Mouse (Mus musculus) heart, postnatal 25 days (tissue): ENCODE measurements at regions not wholly inside any gene's neighbourhood (a gene's known extent, or its start where the extent isn't known, plus 50 kb on each side); places are given as distances from the start of the nearest gene placed in this dataset.

Source experiments
- DNase-seq: peaks from one replicate; pipeline ENCODE4 v3.0.0; 2022; ENCODE audit warnings: low spot score
- intact Hi-C: fragments of 180-260 bp; cut with DNase I; formaldehyde crosslinking; loops from one replicate; pipeline ENCODE4 v1.15.1; 2025

GRCm38 (mm10) chr17:84110000-84110695 lies 77.6 kb downstream of the Zfp36l2 start:
- intact Hi-C loops: loop anchor here (5.0 kb wide), 2 partner anchors 38 to 138 kb away; no protein-coding TSS in a partner anchor
- peak; percentile 72 for DNase-seq

- intact Hi-C loops: no loop called here
- no peak for DNase-seq
These were observed 79.6 kb downstream of the Zfp36l2 start for GRCm38 (mm10) chr17:84107946-84108686.

- no peak for DNase-seq
- intact Hi-C loops: no loop called here
These were observed 80.2 kb downstream of the Zfp36l2 start for GRCm38 (mm10) chr17:84107497-84107896.

GRCm38 (mm10) chr17:84104242-84104641 lies 83.5 kb downstream of the Zfp36l2 start:
- intact Hi-C loops: no loop called here
- no peak for DNase-seq

- DNase-seq: peak; percentile 23
- intact Hi-C loops: no loop called here
These were observed 84.4 kb downstream of the Zfp36l2 start for GRCm38 (mm10) chr17:84103344-84103743.

- no peak for DNase-seq
- intact Hi-C loops: no loop called here
These were observed 86.1 kb downstream of the Zfp36l2 start for GRCm38 (mm10) chr17:84101652-84102051.

- intact Hi-C loops: no loop called here
These were observed 87.2 kb downstream of the Zfp36l2 start for GRCm38 (mm10) chr17:84100523-84100922.

GRCm38 (mm10) chr17:84099737-84100136 lies 88.0 kb downstream of the Zfp36l2 start:
- peak; percentile 47 for DNase-seq
- intact Hi-C loops: no loop called here

More at GRCm38 (mm10) chr17:84100523-84100922, 87.2 kb downstream of the Zfp36l2 start:
- peak; percentile 62 for DNase-seq

- DNase-seq: no peak
- intact Hi-C loops: no loop called here
These were observed 89.8 kb downstream of the Zfp36l2 start for GRCm38 (mm10) chr17:84097871-84098430.

- intact Hi-C loops: no loop called here
- no peak for DNase-seq
These were observed 90.5 kb downstream of the Zfp36l2 start for GRCm38 (mm10) chr17:84097286-84097685.

GRCm38 (mm10) chr17:84096345-84097260 lies 91.1 kb downstream of the Zfp36l2 start:
- intact Hi-C loops: no loop called here
- peak; percentile 40 for DNase-seq

- no peak for DNase-seq
- intact Hi-C loops: no loop called here
These were observed 91.9 kb downstream of the Zfp36l2 start for GRCm38 (mm10) chr17:84095829-84096228.

- intact Hi-C loops: no loop called here
- no peak for DNase-seq
These were observed 92.7 kb downstream of the Zfp36l2 start for GRCm38 (mm10) chr17:84095089-84095488.

- intact Hi-C loops: loop anchor here (5.0 kb wide), 1 partner anchor 114 kb away; no protein-coding TSS in a partner anchor
- no peak for DNase-seq
These were observed 101.4 kb downstream of the Zfp36l2 start for GRCm38 (mm10) chr17:84086394-84086793.

GRCm38 (mm10) chr17:84085721-84086120 lies 102.0 kb downstream of the Zfp36l2 start:
- DNase-seq: peak; percentile 78
- intact Hi-C loops: loop anchor here (5.0 kb wide), 1 partner anchor 113 kb away; no protein-coding TSS in a partner anchor

- intact Hi-C loops: loop anchor here (5.0 kb wide), 1 partner anchor 113 kb away; no protein-coding TSS in a partner anchor
- DNase-seq: no peak
These were observed 102.5 kb downstream of the Zfp36l2 start for GRCm38 (mm10) chr17:84085232-84085631.

- intact Hi-C loops: loop anchor here (2.0 kb wide), 1 partner anchor 53 kb away; no protein-coding TSS in a partner anchor
These were observed 104.2 kb downstream of the Zfp36l2 start for GRCm38 (mm10) chr17:84083307-84084263.

GRCm38 (mm10) chr17:84082571-84082970 lies 105.2 kb downstream of the Zfp36l2 start:
- no peak for DNase-seq
- intact Hi-C loops: loop anchor here (2.0 kb wide), 1 partner anchor 52 kb away; no protein-coding TSS in a partner anchor

More at GRCm38 (mm10) chr17:84083307-84084263, 104.2 kb downstream of the Zfp36l2 start:
- DNase-seq: peak; percentile 74
